Mouse (Mus musculus): ENCODE data around the gene Fmc1.
"Not testable (repeated sequence)": the region's sequence is repeated elsewhere in the genome, so short reads cannot be mapped to it uniquely, and the experiment has no call there.

Fmc1 gene

DNA sequence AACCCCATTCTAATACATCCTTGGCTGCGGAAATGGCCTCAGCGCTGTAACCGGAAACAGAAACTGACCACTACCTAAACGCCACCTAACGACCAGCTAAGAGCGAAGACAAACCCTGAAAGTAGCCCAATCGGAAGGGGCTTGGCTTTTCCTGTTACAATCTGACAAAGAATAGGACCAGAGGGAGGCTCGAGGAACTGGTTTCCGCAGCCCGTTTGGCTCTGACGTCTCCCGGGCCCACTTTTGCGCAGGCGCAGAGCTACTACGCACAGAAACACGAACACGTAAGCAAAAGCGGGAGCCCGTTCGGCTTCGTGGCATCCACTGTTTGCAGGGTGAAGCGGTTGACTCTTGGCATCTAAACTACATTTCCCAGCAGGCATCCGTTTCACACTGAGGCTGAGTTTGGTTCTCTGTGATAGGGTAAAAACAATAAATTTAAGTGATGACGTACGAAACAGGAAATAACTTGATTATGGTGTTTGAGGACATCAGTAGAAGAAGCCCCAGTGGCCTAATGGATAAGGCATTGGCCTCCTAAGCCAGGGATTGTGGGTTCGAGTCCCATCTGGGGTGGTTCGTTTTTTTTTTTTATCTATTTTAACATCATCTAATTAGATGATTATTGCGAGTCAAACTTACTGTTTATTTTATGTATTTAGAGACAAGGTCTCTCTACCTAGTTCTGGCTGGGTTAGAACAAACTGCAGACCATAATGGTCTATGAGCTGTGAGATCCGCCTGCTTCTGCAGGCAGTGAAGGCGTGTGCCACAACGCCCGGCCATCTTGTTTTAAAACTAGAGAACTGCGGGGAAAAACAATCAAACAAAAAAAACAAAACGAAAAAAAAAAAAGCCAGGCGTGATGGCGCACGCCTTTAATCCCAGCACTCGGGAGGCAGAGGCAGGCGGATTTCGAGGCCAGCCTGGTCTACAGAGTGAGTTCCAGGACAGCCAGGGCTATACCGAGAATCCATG lies at the start of gene Fmc1:
Gene Fmc1, plus strand, starts transcription at position 75 of the 978 bp plus-strand sequence.
- DNase-seq (ENCODE audit: low spot score): peak; percentile 97

DNA sequence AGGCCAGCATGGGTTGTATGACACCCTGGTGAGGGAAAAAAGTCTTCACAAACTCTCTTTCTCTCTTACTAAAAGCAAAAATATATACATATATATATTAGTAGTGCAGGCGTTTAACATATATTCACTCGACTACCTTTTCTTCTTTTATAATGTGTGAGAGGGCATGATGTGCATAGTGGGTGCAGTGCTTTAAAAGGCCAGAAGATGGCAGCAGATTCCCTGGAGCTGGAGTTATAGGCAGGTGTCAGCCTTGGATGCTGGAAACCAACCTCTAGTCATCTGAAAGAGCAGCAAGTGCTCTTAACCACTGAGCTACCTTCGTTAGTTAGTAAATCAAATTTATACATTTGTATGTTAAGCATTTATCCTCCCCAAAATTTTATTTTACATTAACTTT lies 40.8 kb upstream of the Fmc1 start:
- DNase-seq (ENCODE audit: low spot score): peak; percentile 22

GRCm38 (mm10) chr6:38495641-38496040 lies 37.7 kb upstream of the Fmc1 start:
- DNase-seq (ENCODE audit: low spot score): peak; percentile 59

DNA sequence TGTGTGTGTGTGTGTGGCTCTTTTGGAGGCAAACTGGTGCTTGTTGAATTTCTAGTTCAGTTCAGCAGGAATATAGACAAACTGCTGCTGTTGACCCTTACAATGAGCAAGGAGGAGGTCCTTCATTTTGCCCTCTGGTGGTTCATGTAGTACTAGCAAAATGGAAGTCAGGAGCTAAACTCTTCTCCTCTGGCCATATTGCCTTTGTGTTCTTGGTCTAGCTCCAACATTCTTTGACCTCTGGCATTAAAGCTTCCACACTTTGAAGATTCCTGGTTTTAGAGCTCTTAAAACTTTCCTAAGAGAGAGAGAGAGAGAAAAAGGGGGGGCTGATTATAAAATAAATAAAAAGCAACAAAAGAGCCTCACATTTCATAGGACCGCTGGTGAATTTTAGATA lies 21.2 kb upstream of the Fmc1 start:
- DNase-seq (ENCODE audit: low spot score): no peak

DNA sequence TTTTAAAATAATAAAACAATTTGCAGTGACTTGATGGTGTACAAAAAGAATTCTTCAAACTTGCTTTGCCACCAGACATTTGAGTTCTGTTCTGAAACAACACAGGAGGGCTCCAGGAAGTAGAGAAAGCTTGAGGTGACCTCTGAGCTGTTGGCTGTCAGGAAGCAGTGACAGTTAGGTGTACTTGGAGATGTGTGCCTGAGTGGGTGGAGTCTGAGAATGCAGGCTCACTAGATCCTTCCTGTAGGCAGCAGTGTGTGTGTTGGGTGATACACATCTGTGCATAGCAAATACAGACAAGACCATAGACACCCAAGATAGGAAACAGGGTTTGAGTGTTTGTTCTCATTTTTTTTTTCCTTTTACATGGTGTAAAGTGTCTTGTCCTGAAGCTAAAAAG lies 20.5 kb upstream of the Fmc1 start:
- DNase-seq (ENCODE audit: low spot score): no peak

DNA sequence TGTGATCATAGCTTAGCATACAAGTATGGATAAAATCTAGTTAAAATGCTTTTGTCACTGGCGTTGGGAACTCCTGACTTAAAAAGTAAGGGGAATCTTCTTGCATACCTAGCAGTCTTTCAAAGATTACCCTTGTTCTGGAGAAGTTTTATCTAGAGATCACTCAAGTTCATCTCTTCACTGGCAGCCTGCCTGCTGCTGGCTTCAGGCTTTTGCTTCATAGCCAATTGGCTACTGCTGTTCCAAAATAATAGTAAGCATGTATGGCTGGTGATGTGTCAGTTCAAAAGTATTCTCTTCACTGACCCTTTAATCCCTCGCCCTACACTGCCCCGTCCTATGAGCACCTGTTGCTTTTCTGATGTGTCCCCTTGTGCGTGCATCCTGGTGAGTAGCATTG lies 18.1 kb upstream of the Fmc1 start:
- DNase-seq (ENCODE audit: low spot score): no peak

GRCm38 (mm10) chr6:38523851-38524250 lies 9.5 kb upstream of the Fmc1 start:
- no peak for DNase-seq (ENCODE audit: low spot score)

- peak; percentile 58 for DNase-seq (ENCODE audit: low spot score)
These were observed 2.0 kb upstream of the Fmc1 start for GRCm38 (mm10) chr6:38531211-38531820.

GRCm38 (mm10) chr6:38532500-38533420 lies 542 bp upstream of the Fmc1 start:
- DNase-seq (ENCODE audit: low spot score): peak; percentile 26

DNA sequence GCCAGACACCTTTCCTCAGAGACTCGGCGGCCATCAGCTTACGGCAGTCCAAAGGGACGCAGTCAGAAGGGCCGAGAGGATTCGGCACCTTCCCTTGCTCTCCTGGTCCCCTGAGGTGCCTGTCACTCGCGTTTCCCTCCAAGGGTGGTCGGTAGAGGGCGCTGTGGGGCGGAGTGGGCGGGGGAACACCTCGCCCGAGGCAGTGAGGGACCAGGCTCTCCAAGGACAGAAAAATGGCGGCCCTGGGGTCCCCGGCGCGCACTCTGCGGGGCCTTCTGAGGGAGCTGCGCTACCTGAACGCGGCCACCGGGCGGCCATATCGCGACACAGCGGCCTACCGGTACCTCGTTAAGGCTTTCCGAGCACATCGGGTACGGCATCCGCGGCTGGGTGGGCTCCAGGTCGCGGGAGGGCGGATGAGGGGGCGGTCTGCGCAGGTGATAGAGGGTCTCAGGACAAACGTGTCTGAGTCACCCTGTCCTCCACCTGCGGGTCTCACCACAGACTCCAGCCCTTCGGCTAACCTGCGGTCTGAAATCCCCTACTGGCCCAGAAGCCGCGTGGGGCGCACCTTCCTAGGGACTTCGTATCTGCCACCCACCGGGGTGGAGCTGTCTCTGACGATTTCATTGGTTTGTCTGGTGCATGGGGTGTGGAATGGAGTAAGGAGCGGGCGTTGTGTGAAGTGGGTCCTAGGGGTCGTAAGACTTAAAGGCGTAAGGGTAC lies 1.5 kb downstream of the Fmc1 start:
- DNase-seq (ENCODE audit: low spot score): peak; percentile 96

GRCm38 (mm10) chr6:38535366-38535690 lies 2.0 kb downstream of the Fmc1 start:
- DNase-seq (ENCODE audit: low spot score): no peak

DNA sequence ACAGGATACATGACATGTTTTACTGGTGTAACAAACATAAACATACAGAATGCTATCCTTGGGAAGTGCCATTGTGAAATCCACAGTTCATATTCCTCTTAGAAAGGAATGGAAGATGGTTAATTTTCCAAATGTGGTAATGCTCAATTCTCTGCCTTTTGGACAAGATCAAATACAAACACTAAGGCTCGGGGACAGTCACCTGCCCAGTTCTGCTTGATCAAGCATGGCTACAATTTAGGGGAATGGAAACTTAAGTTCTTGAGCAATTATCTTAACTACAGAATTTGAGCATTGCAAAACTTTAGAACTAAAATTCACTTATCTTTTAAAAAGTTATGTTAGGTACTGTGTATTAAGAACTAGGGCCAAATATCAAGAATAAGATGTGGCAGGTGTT lies 2.5 kb downstream of the Fmc1 start:
- no peak for DNase-seq (ENCODE audit: low spot score)

DNA sequence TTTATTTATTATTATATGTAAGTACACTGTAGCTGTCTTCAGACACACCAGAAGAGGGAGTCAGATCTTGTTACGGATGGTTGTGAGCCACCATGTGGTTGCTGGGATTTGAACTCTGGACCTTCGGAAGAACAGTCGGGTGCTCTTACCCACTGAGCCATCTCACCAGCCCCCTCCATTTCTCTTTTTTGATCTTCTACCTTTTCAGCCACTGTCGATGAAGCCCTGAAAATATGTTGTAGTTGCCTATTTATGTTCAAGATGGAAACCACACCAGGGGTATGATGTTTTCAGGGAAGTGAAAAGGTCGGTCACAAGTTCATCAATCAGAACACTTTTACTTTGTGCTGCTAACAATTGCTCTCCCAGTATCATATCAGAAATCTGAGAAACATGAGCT lies 10.8 kb downstream of the Fmc1 start:
- DNase-seq (ENCODE audit: low spot score): not testable (repeated sequence)

- DNase-seq (ENCODE audit: low spot score): not testable (repeated sequence)
These were observed 13.7 kb downstream of the Fmc1 start for GRCm38 (mm10) chr6:38547005-38547404.

DNA sequence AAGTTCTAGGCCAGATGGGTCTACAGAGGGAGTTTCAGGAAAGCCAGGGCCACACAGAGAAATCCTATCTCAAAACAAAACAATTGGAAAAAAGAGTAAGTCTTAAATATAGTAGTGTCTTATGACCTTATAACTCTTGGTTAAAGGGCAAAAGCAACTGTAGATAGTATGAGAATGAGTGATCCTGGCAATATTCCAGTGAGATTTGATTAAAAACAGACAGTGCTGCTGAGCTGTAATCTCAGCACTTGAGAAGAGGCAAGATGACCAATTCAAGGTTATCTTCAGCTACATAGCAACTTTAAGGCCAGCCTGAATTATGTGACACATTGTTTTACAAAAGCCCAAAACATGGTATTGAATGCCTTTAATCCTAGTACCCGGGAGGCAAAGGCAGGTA lies 14.4 kb downstream of the Fmc1 start:
- DNase-seq (ENCODE audit: low spot score): no peak

DNA sequence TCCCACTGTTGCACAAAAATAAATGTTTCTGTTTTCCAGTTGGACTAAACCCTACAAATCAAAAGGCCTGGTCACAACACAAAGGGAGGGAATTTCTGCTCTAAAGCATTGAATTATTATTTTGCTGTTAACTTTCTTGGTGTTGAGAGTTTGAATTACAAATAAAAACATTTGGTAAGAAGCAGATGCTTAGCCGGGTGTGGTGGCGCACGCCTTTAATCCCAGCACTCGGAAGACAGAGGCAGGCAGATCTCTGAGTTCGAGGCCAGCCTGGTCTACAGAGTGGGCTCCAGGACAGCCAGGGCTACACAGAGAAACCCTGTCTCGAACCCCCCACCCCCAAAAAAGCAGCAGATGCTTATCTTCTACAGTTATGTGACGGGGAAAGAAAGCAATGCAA lies 15.3 kb downstream of the Fmc1 start:
- DNase-seq (ENCODE audit: low spot score): not testable (repeated sequence)

GRCm38 (mm10) chr6:38549840-38550239 lies 16.5 kb downstream of the Fmc1 start:
- DNase-seq (ENCODE audit: low spot score): not testable (repeated sequence)

- DNase-seq (ENCODE audit: low spot score): peak; percentile 59
These were observed 17.2 kb downstream of the Fmc1 start for GRCm38 (mm10) chr6:38550250-38551061.

DNA sequence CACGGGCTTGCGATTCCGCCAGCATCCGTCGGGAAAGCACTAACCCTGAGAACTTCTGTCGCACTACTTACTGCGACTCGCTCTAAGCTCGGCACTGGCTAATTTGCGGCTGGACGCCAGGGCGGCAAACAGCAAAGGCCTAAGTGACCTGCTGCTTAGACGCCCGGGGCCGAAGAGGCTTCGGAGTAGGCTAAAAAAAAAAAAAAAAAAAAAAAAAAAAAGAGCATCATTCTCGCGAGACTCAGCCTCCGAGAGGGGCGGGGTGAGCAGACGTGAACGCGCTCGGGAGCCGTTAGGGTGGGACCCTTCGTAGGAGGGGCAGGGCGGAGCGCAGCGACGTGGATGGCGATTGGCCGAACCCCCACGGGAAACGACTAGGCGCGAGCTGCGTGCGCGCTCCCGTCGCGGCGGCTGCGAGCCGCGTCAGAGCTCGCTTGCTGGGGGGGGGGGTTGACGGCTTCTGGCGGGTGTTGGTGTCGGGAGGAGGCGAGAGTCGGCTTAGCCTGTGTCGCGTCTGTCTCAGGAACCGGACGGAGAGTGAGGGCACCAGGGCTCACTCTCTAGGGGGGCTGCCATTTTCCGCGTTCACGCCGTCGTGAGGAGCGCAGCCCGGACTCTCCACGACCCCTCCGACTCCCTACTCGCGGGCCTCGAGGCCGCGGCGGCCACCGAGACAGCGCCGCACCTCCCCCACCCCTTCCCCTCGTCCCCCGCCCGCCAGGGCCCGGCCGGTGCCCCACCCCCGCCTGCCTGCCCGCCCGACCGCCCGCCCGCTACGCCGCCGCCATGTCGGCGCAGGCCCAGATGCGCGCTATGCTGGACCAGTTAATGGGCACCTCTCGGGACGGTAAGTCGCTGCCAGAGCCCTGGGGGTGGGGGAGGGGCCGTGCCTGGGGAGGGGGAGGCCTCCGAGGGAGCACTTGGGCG lies 18.0 kb downstream of the Fmc1 start, which contains the start of gene Luc7l2:
Gene Luc7l2, plus strand, starts transcription at position 273 of the 927 bp plus-strand sequence.
- DNase-seq (ENCODE audit: low spot score): peak; percentile 98
